Mouse (Mus musculus) heart, adult 2 months (tissue): ENCODE results near the gene Zglp1.

ENCODE experiments used
- CTCF ChIP-seq: fragments of 200-600 bp; IDR thresholded peaks from 2 replicates; pipeline ENCODE4 v1.8.1; 2022; ENCODE audit warnings: antibody characterized with exemption, mild to moderate bottlenecking, moderate library complexity
- EP300 ChIP-seq: fragments of 200-500 bp; IDR thresholded peaks from 2 replicates; pipeline ENCODE4 v1.6.1; 2011; ENCODE audit warnings: low read depth, low read length, control low read depth; ENCODE audit not compliant: insufficient read depth
- POLR2A ChIP-seq: fragments of 200-500 bp; IDR thresholded peaks from 2 replicates; pipeline ENCODE4 v1.6.1; 2011; ENCODE audit warnings: mild to moderate bottlenecking, low read depth, low read length, control low read depth; ENCODE audit not compliant: insufficient read depth

DNA sequence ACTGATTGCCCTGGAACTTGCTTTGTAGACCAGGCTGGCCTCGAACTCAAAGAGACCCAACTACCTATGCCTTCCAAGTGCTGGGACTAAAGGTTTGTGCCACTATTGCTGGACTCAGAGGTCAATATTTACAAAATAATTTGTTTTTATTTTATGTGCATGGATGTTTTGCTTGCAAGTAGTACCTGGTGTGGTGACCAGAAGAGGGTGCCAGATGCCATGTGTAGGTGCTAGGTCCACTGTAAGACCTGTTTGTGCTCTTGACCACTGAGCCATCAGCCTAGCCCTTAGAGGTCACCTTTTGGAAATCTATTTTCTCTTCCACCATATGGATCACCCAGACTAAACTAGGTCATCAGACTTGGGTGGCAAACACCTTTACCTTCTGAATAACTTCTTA lies 44.2 kb downstream of the Zglp1 start:
- TF ChIP-seq CTCF (peak; percentile 26; the same call in 1 of the 2 replicates), EP300 (no peak), POLR2A (no peak)
